Mouse (Mus musculus): Measurements from ENCODE around the gene Cubn. TPM values are rescaled to one million over a fixed set of nuclear protein-coding genes. Genes with fewer than 3 reads are reported as not detected.

The Cubn gene
- polyA plus RNA-seq, 1 experiment from 2014 or later, result 0.29 TPM

- H3K4me2 ChIP-seq (ENCODE audit: low read length), result no peak overlapping the region
- H3K4me3 ChIP-seq (ENCODE audit: low read depth, low read length), result no peak overlapping the region
- no peak for ATAC-seq
- H3K27me3 ChIP-seq (replicated peaks; ENCODE audit: control insufficient read depth, insufficient read depth, low read length), result no peaks in the 10 kb centered on the region
- H3K36me3 ChIP-seq (ENCODE audit: control insufficient read depth, insufficient read depth, low read length), result no peaks in the 10 kb centered on the region
- H3K4me1 ChIP-seq (ENCODE audit: control insufficient read depth, insufficient read depth, low read length), result no peaks in the 10 kb centered on the region
- no peaks in the 10 kb centered on the region for H3K9me3 ChIP-seq (replicated peaks; ENCODE audit: control insufficient read depth, low read length)
- 94% methylated on average over 3 of the region's 3 CpGs for WGBS
- no peak overlapping the region for H3K27ac ChIP-seq (ENCODE audit: low read depth, low read length)
- DNase-seq (ENCODE audit: low spot score), result no peak
- H3K9ac ChIP-seq (ENCODE audit: low read length), result no peak overlapping the region
Observed at GRCm38 (mm10) chr2:13466685-13467084, 24.9 kb downstream of the Cubn start.

GRCm38 (mm10) chr2:13458088-13458487 lies 33.5 kb downstream of the Cubn start:
- Histone ChIP-seq H3K9ac (ENCODE audit: low read length) (no peak overlapping the region), H3K36me3 (ENCODE audit: control insufficient read depth, insufficient read depth, low read length) (no peaks in the 10 kb centered on the region), H3K4me1 (ENCODE audit: control insufficient read depth, insufficient read depth, low read length) (no peaks in the 10 kb centered on the region), H3K9me3 (replicated peaks; ENCODE audit: control insufficient read depth, low read length) (no peaks in the 10 kb centered on the region), H3K27ac (ENCODE audit: low read depth, low read length) (no peak overlapping the region), H3K27me3 (replicated peaks; ENCODE audit: control insufficient read depth, insufficient read depth, low read length) (no peaks in the 10 kb centered on the region), H3K4me2 (ENCODE audit: low read length) (no peak overlapping the region), H3K4me3 (ENCODE audit: low read depth, low read length) (no peak overlapping the region)
- DNase-seq (ENCODE audit: low spot score), result no peak
- no peak for ATAC-seq
- WGBS, result 88% methylated on average over 2 of the region's 2 CpGs

GRCm38 (mm10) chr2:13456821-13457220 lies 34.8 kb downstream of the Cubn start:
- 89% methylated on average over 1 of the region's 1 CpGs for WGBS

GRCm38 (mm10) chr2:13451495-13452491 lies 39.8 kb downstream of the Cubn start:
- WGBS, result 71% methylated on average over 13 of the region's 13 CpGs
- H3K36me3 ChIP-seq (ENCODE audit: control insufficient read depth, insufficient read depth, low read length), result no peaks in the 10 kb centered on the region
- no peaks in the 10 kb centered on the region for H3K9me3 ChIP-seq (replicated peaks; ENCODE audit: control insufficient read depth, low read length)
- H3K4me2 ChIP-seq (ENCODE audit: low read length), result no peak overlapping the region
- H3K4me1 ChIP-seq (ENCODE audit: control insufficient read depth, insufficient read depth, low read length), result no peaks in the 10 kb centered on the region
- no peak overlapping the region for H3K9ac ChIP-seq (ENCODE audit: low read length)
- DNase-seq (ENCODE audit: low spot score) (no peak), ATAC-seq (no peak)
- no peak overlapping the region for H3K4me3 ChIP-seq (ENCODE audit: low read depth, low read length)
- no peaks in the 10 kb centered on the region for H3K27me3 ChIP-seq (replicated peaks; ENCODE audit: control insufficient read depth, insufficient read depth, low read length)
- H3K27ac ChIP-seq (ENCODE audit: low read depth, low read length), result no peak overlapping the region

More at GRCm38 (mm10) chr2:13456821-13457220, 34.8 kb downstream of the Cubn start:
- Histone ChIP-seq H3K4me3 (ENCODE audit: low read depth, low read length) (no peak overlapping the region), H3K27ac (ENCODE audit: low read depth, low read length) (no peak overlapping the region), H3K27me3 (replicated peaks; ENCODE audit: control insufficient read depth, insufficient read depth, low read length) (no peaks in the 10 kb centered on the region), H3K9ac (ENCODE audit: low read length) (no peak overlapping the region), H3K36me3 (ENCODE audit: control insufficient read depth, insufficient read depth, low read length) (no peaks in the 10 kb centered on the region), H3K4me2 (ENCODE audit: low read length) (no peak overlapping the region), H3K9me3 (replicated peaks; ENCODE audit: control insufficient read depth, low read length) (no peaks in the 10 kb centered on the region), H3K4me1 (ENCODE audit: control insufficient read depth, insufficient read depth, low read length) (no peaks in the 10 kb centered on the region)
- DNase-seq (ENCODE audit: low spot score) (no peak), ATAC-seq (no peak)

GRCm38 (mm10) chr2:13450895-13451294 lies 40.7 kb downstream of the Cubn start:
- Histone ChIP-seq H3K4me3 (ENCODE audit: low read depth, low read length) (no peak overlapping the region), H3K4me1 (ENCODE audit: control insufficient read depth, insufficient read depth, low read length) (no peaks in the 10 kb centered on the region), H3K27me3 (replicated peaks; ENCODE audit: control insufficient read depth, insufficient read depth, low read length) (no peaks in the 10 kb centered on the region), H3K27ac (ENCODE audit: low read depth, low read length) (no peak overlapping the region), H3K36me3 (ENCODE audit: control insufficient read depth, insufficient read depth, low read length) (no peaks in the 10 kb centered on the region), H3K4me2 (ENCODE audit: low read length) (no peak overlapping the region), H3K9me3 (replicated peaks; ENCODE audit: control insufficient read depth, low read length) (no peaks in the 10 kb centered on the region), H3K9ac (ENCODE audit: low read length) (no peak overlapping the region)
- DNase-seq (ENCODE audit: low spot score) (no peak), ATAC-seq (no peak)
- 77% methylated on average over 3 of the region's 3 CpGs for WGBS

- Histone ChIP-seq H3K27ac (ENCODE audit: low read depth, low read length) (no peak overlapping the region), H3K4me2 (ENCODE audit: low read length) (no peak overlapping the region), H3K36me3 (ENCODE audit: control insufficient read depth, insufficient read depth, low read length) (no peaks in the 10 kb centered on the region), H3K4me3 (ENCODE audit: low read depth, low read length) (no peak overlapping the region), H3K4me1 (ENCODE audit: control insufficient read depth, insufficient read depth, low read length) (no peaks in the 10 kb centered on the region), H3K27me3 (replicated peaks; ENCODE audit: control insufficient read depth, insufficient read depth, low read length) (no peaks in the 10 kb centered on the region), H3K9me3 (replicated peaks; ENCODE audit: control insufficient read depth, low read length) (no peaks in the 10 kb centered on the region), H3K9ac (ENCODE audit: low read length) (no peak overlapping the region)
- WGBS, result 76% methylated on average over 2 of the region's 2 CpGs
- no peak for DNase-seq (ENCODE audit: low spot score)
- no peak for ATAC-seq
Observed at GRCm38 (mm10) chr2:13450470-13450869, 41.1 kb downstream of the Cubn start.

- Histone ChIP-seq H3K36me3 (ENCODE audit: control insufficient read depth, insufficient read depth, low read length) (no peaks in the 10 kb centered on the region), H3K9me3 (replicated peaks; ENCODE audit: control insufficient read depth, low read length) (no peaks in the 10 kb centered on the region), H3K4me3 (ENCODE audit: low read depth, low read length) (no peak overlapping the region), H3K4me1 (ENCODE audit: control insufficient read depth, insufficient read depth, low read length) (no peaks in the 10 kb centered on the region), H3K4me2 (ENCODE audit: low read length) (no peak overlapping the region), H3K9ac (ENCODE audit: low read length) (no peak overlapping the region), H3K27me3 (replicated peaks; ENCODE audit: control insufficient read depth, insufficient read depth, low read length) (no peaks in the 10 kb centered on the region), H3K27ac (ENCODE audit: low read depth, low read length) (no peak overlapping the region)
- 91% methylated on average over 4 of the region's 4 CpGs for WGBS
- DNase-seq (ENCODE audit: low spot score) (no peak), ATAC-seq (no peak)
Observed at GRCm38 (mm10) chr2:13445156-13445555, 46.5 kb downstream of the Cubn start.

- no peak overlapping the region for H3K4me3 ChIP-seq (ENCODE audit: low read depth, low read length)
- no peak for DNase-seq (ENCODE audit: low spot score)
- ATAC-seq, result no peak
- no peak overlapping the region for H3K9ac ChIP-seq (ENCODE audit: low read length)
- no peaks in the 10 kb centered on the region for H3K4me1 ChIP-seq (ENCODE audit: control insufficient read depth, insufficient read depth, low read length)
- no peaks in the 10 kb centered on the region for H3K36me3 ChIP-seq (ENCODE audit: control insufficient read depth, insufficient read depth, low read length)
- 73% methylated on average over 1 of the region's 1 CpGs for whole genome bisulfite sequencing
- no peak overlapping the region for H3K27ac ChIP-seq (ENCODE audit: low read depth, low read length)
- no peak overlapping the region for H3K4me2 ChIP-seq (ENCODE audit: low read length)
- H3K9me3 ChIP-seq (replicated peaks; ENCODE audit: control insufficient read depth, low read length), result no peaks in the 10 kb centered on the region
- no peaks in the 10 kb centered on the region for H3K27me3 ChIP-seq (replicated peaks; ENCODE audit: control insufficient read depth, insufficient read depth, low read length)
Observed at GRCm38 (mm10) chr2:13438983-13439382, 52.6 kb downstream of the Cubn start.

- H3K9me3 ChIP-seq (replicated peaks; ENCODE audit: control insufficient read depth, low read length), result no peaks in the 10 kb centered on the region
- no peak overlapping the region for H3K4me2 ChIP-seq (ENCODE audit: low read length)
- ATAC-seq (no peak), DNase-seq (ENCODE audit: low spot score) (no peak)
- no peaks in the 10 kb centered on the region for H3K36me3 ChIP-seq (ENCODE audit: control insufficient read depth, insufficient read depth, low read length)
- H3K9ac ChIP-seq (ENCODE audit: low read length), result no peak overlapping the region
- 82% methylated on average over 3 of the region's 3 CpGs for WGBS
- no peaks in the 10 kb centered on the region for H3K27me3 ChIP-seq (replicated peaks; ENCODE audit: control insufficient read depth, insufficient read depth, low read length)
- H3K27ac ChIP-seq (ENCODE audit: low read depth, low read length), result no peak overlapping the region
- H3K4me3 ChIP-seq (ENCODE audit: low read depth, low read length), result no peak overlapping the region
- H3K4me1 ChIP-seq (ENCODE audit: control insufficient read depth, insufficient read depth, low read length), result no peaks in the 10 kb centered on the region
Observed at GRCm38 (mm10) chr2:13438275-13438845, 53.3 kb downstream of the Cubn start.

Measured in forebrain, embryonic 14.5 days (tissue).